Mouse (Mus musculus) heart, embryonic 10.5 days (tissue): ENCODE measurements around the gene Cnnm4. TPM values are rescaled to one million over a fixed set of nuclear protein-coding genes. Genes with fewer than 3 reads are reported as not detected.

Experiments
- DNase-seq: peaks from one replicate; pipeline ENCODE4 v3.0.0-alpha.2; 2017; ENCODE audit warnings: low spot score
- H3K27ac ChIP-seq: fragments of 300-500 bp; sonication (generic); 2 replicates; pipeline ENCODE4 v1.5.1; 2016; ENCODE audit warnings: mild to moderate bottlenecking
- H3K27me3 ChIP-seq: fragments of 300-500 bp; sonication (generic); 2 replicates; pipeline ENCODE4 v1.6.1; 2016; ENCODE audit warnings: mild to moderate bottlenecking; ENCODE audit not compliant: poor library complexity, insufficient read depth, severe bottlenecking
- H3K36me3 ChIP-seq: fragments of 300-500 bp; sonication (generic); 2 replicates; pipeline ENCODE4 v1.6.1; 2016; ENCODE audit warnings: mild to moderate bottlenecking, moderate library complexity
- H3K4me1 ChIP-seq: fragments of 300-500 bp; sonication (generic); 2 replicates; pipeline ENCODE4 v1.6.1; 2016; ENCODE audit warnings: mild to moderate bottlenecking
- H3K4me3 ChIP-seq: fragments of 300-500 bp; sonication (generic); 2 replicates; pipeline ENCODE4 v1.5.1; 2016; ENCODE audit warnings: mild to moderate bottlenecking, moderate library complexity
- H3K9me3 ChIP-seq: fragments of 300-500 bp; sonication (generic); 2 replicates; pipeline ENCODE4 v1.6.1; 2016; ENCODE audit warnings: mild to moderate bottlenecking, moderate library complexity
- WGBS: fragments of 180-500 bp; shearing (Covaris S2); methylation state at CpG from one replicate; pipeline ENCODE4 v1.1.7; 2016; 5-methylcytosine and 5-hydroxymethylcytosine counted together
- polyA plus RNA-seq: library from polyadenylated mRNA; unstranded; fragments of >200 nt; fragmentation: Nextera tagmentation; extraction: Ambion mirVana; gene quantifications from 2 replicates; pipeline ENCODE4 v1.2.1, GENCODE M21; 2016

Cnnm4 gene
- polyA plus RNA-seq, 1 experiment from 2014 or later, result 8.6 TPM

DNA sequence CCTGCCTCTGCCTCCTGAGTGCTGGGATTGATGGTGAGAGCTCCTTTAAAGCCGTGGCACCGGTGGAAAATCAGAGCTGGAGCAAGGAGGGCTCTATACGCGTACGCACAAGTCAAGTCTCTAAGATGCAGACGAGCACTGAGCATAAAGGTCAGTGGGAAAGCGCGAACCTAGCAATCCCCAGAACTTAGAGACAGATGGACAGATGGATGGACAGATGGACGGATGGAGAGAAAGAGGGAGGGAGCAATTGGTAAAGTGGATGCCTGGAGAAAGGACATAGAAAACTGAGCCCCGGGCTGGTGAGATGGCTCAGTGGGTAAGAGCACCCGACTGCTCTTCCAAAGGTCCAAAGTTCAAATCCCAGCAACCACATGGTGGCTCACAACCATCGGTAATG lies 69.4 kb downstream of the Cnnm4 start:
- Histone ChIP-seq H3K9me3 (no peaks in the 10 kb centered on the region), H3K27me3 (no peaks in the 10 kb centered on the region), H3K27ac (no peak overlapping the region), H3K4me1 (peaks cover 31% of the 10 kb centered on the region), H3K36me3 (peaks cover 40% of the 10 kb centered on the region), H3K4me3 (no peak overlapping the region)
- 90% methylated on average over 12 of the region's 12 CpGs for WGBS
- DNase-seq, result no peak

DNA sequence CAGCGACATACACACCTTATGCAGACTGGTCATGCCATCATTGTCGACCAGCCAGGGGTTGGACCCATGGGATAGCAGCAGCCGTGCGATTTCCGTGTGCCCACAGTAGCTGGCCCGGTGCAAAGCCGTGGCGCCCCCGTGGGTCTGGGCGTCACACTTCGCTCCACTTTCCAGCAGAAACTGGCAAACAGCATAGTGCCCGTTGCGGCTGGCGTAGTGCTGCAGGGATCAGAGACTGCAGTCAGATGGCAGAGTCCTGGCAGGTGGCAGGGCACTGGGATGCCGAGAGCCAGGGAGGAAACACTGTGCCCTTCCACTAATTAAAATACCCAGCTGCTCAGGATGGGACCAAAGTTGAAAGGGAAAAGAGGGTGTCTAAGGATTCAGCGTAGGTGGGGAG lies 70.4 kb downstream of the Cnnm4 start:
- peaks cover 32% of the 10 kb centered on the region for H3K4me1 ChIP-seq
- no peak overlapping the region for H3K4me3 ChIP-seq
- H3K9me3 ChIP-seq, result no peaks in the 10 kb centered on the region
- no peaks in the 10 kb centered on the region for H3K27me3 ChIP-seq
- WGBS, result 94% methylated on average over 16 of the region's 16 CpGs
- H3K36me3 ChIP-seq, result peaks cover 40% of the 10 kb centered on the region
- no peak for DNase-seq
- peak overlapping the region; percentile 24; the same call in 1 of the 2 replicates for H3K27ac ChIP-seq

DNA sequence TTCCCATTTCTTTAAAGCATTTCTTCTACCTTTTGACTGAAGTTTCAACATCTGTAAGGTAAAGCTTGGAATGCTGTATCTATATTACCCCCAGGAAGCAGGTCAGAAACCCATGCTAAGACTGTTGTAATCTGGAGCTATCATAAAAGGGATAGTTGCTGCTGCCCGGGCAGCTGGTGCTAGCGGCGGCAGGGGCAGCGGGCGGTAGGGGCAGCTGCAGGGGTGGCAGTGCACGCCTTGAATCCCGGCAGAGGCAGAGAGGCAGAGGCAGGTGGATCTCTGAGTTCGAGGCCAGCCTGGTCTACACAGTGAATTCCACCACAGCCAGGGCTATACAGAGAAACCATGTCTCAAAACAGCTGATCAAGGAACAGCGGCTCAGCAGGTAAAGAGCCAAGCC lies 71.5 kb downstream of the Cnnm4 start:
- no peaks in the 10 kb centered on the region for H3K27me3 ChIP-seq
- H3K9me3 ChIP-seq, result no peaks in the 10 kb centered on the region
- 93% methylated on average over 9 of the region's 9 CpGs for WGBS
- H3K4me3 ChIP-seq, result no peak overlapping the region
- DNase-seq, result no peak
- no peak overlapping the region for H3K27ac ChIP-seq
- peaks cover 40% of the 10 kb centered on the region for H3K4me1 ChIP-seq
- H3K36me3 ChIP-seq, result peaks cover 36% of the 10 kb centered on the region

DNA sequence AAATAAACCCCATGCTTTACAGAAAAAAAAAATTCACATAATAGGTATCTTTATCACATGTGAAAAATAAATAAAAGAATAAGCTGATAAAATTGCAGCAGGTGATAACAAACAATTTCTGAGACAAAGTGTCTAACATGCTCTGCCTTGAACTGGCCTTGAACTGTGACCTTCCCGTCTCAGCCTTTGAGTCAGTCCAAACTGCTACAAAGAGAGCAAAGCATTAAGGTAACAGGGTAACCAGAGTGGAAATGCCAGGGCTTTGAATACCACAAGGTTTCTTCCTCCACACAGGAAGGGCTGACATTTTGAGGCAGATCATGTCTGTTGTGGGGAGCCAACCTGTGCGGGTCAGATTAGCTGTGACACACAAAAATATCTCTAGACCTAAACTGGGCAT lies 74.0 kb downstream of the Cnnm4 start:
- H3K27ac ChIP-seq, result no peak overlapping the region
- peaks cover 40% of the 10 kb centered on the region for H3K36me3 ChIP-seq
- H3K4me1 ChIP-seq, result peaks cover 43% of the 10 kb centered on the region
- DNase-seq, result no peak
- H3K4me3 ChIP-seq, result no peak overlapping the region
- no peaks in the 10 kb centered on the region for H3K27me3 ChIP-seq
- H3K9me3 ChIP-seq, result no peaks in the 10 kb centered on the region
- WGBS, result 71% methylated on average over 2 of the region's 2 CpGs

DNA sequence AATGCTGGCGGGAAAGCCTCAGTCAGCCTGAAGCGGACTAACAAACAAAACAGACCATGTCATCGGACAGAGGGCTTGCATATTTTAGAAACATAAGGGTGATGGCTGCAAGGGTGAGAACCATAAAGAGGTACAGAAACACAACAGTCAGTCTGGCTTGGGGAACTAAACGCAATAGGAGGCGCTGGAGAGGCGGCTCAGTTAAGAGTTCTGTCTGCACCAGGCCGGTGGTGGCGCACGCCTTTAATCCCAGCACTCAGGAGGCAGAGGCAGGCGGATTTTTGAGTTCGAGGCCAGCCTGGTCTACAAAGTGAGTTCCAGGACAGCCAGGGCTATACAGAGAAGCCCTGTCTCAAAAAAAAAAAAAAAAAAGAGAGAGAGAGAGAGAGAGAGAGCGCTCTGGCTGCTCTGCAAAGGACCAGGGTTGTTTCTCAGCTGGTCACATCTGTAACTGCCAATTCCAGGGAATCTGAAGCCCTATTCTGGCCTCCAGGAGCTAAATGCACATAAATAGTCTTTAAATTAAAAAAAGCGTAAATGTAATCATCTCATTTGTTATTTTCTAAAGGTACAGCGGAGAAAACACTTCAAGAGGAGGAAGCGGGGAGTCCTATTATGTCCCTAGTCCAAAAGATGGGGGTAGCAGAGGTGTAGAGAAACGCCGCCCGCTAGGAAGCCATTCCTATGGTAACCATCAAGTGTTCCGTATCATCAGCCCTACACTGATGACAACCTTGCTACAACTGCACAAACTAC lies 74.6 kb downstream of the Cnnm4 start:
- Histone ChIP-seq H3K36me3 (peaks cover 41% of the 10 kb centered on the region), H3K4me3 (peak overlapping the region; percentile 83), H3K27ac (peak overlapping the region; percentile 94; the same call in 1 of the 2 replicates), H3K9me3 (no peaks in the 10 kb centered on the region), H3K4me1 (peaks cover 43% of the 10 kb centered on the region), H3K27me3 (no peaks in the 10 kb centered on the region)
- no peak for DNase-seq
- 67% methylated on average over 19 of the region's 19 CpGs for WGBS

DNA sequence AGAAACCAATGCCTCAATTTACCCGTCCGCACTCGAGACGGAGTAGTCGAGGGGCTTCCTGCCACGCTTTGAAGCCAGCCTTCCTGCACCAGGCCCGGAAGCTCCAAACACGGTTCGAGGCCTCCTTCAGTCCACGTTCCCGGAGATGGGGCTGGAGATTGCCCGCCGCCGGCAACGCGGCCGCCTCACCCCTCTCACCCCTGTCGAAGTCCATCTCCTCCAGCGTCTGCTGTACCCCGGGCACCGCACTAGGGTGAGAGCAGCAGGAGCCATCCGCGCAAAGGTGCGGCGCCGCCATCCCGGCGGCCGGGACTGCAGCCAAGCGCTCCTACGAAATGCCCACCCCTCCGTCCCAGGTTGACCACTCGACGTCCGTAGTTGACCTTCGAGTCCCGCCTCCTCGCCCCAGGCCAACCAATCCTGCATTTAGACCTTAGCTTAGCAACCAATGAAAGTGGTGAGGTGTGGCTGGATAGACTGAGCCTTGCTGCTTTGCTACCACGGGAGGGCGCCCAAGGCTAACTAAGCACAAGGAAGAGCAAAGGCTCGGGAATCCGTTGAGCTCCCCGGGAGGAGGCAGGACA lies 75.6 kb downstream of the Cnnm4 start, which contains the start of gene Ankrd39:
Gene Ankrd39 (minus strand): TSS at position 558 of the 584 bp plus-strand sequence.
- H3K27ac ChIP-seq, result peak within 1 kb of the TSS; percentile 94
- DNase-seq, result peak; percentile 99
- H3K27me3 ChIP-seq, result no peaks in the 10 kb centered on the region
- peak within 1 kb of the TSS; percentile 83 for H3K4me3 ChIP-seq
- peaks cover 41% of the 10 kb centered on the region for H3K36me3 ChIP-seq
- no peaks in the 10 kb centered on the region for H3K9me3 ChIP-seq
- H3K4me1 ChIP-seq, result peaks cover 43% of the 10 kb centered on the region
- WGBS, result under 1% methylated on average over 43 of the region's 43 CpGs

DNA sequence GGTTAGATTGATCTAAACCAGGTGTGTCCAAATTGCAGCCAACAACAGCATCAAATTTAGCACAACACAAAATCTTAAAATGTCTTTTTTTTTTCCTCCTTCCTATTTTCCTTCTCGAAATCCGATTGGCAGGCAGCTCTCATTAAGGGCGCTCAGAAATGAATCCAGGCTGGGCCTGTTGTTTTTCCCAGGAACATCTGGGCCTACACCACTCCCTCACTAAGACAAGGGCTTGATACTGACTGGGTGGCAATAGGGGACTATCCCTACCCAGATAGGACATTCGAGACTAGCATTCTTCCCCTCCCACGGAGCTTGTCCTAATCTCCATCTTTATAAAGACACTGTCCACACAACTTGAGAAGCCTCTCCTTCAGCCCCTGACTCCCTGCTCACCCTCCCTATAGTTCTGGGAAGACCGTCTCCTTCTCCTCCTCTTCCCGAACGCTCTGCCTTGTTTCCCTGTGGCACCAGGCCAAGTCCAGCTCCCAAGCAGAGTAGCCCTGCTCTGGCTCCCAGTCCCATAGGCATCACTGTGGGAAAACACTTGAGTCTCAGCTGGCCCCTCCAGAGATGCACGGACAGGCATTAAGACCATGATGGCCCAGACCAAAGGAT lies 76.7 kb downstream of the Cnnm4 start:
- H3K4me3 ChIP-seq, result no peak overlapping the region
- 55% methylated on average over 9 of the region's 9 CpGs for WGBS
- H3K36me3 ChIP-seq, result peaks cover 46% of the 10 kb centered on the region
- no peaks in the 10 kb centered on the region for H3K27me3 ChIP-seq
- peak overlapping the region; percentile 94; the same call in 1 of the 2 replicates for H3K27ac ChIP-seq
- no peaks in the 10 kb centered on the region for H3K9me3 ChIP-seq
- peaks cover 43% of the 10 kb centered on the region for H3K4me1 ChIP-seq
- no peak for DNase-seq

DNA sequence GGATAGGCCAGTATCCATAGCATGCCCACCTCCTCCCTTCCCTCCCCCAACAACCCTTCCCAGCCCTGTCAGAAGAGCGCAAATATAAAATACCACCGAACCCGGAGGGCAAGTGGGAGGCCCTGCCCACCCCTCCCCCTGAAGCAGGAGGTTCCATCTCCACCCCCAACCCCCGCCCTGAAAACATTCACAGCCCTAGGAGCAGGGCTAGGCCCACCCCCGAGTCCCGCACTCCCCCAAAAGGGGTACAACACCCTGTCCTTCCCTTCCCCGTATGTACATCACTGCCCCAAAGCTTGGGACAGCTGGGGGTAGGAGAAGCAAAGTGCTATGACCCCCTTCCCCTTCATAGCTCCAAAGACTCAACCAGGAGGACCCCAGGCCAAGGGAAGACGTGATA lies 77.4 kb downstream of the Cnnm4 start:
- no peak overlapping the region for H3K4me3 ChIP-seq
- no peaks in the 10 kb centered on the region for H3K9me3 ChIP-seq
- peaks cover 43% of the 10 kb centered on the region for H3K4me1 ChIP-seq
- peaks cover 53% of the 10 kb centered on the region for H3K36me3 ChIP-seq
- no peaks in the 10 kb centered on the region for H3K27me3 ChIP-seq
- WGBS, result 60% methylated on average over 8 of the region's 8 CpGs
- no peak overlapping the region for H3K27ac ChIP-seq
- no peak for DNase-seq

DNA sequence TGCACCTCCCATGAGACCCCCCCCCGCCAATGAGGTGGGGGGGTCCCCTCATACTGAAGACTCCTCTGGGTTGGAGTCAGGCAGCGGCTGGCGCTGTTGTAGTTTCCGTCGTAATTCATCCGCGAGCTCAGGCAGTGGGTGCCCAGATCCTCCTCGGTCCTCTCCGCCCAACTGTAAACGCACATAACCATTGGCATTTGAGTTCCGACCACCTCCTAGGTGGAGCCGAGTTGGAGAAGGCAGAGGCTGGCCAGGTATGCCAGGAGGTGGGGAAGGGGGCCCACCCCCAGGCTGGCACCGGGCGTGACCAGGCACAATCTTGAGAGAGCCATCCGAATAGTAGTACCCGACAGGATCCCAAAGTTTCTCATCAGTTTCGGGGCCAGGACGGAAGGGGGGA lies 78.1 kb downstream of the Cnnm4 start:
- WGBS, result 88% methylated on average over 18 of the region's 18 CpGs
- no peak for DNase-seq
- Histone ChIP-seq H3K27ac (no peak overlapping the region), H3K9me3 (no peaks in the 10 kb centered on the region), H3K36me3 (peaks cover 60% of the 10 kb centered on the region), H3K4me3 (no peak overlapping the region), H3K27me3 (no peaks in the 10 kb centered on the region), H3K4me1 (peaks cover 49% of the 10 kb centered on the region)

DNA sequence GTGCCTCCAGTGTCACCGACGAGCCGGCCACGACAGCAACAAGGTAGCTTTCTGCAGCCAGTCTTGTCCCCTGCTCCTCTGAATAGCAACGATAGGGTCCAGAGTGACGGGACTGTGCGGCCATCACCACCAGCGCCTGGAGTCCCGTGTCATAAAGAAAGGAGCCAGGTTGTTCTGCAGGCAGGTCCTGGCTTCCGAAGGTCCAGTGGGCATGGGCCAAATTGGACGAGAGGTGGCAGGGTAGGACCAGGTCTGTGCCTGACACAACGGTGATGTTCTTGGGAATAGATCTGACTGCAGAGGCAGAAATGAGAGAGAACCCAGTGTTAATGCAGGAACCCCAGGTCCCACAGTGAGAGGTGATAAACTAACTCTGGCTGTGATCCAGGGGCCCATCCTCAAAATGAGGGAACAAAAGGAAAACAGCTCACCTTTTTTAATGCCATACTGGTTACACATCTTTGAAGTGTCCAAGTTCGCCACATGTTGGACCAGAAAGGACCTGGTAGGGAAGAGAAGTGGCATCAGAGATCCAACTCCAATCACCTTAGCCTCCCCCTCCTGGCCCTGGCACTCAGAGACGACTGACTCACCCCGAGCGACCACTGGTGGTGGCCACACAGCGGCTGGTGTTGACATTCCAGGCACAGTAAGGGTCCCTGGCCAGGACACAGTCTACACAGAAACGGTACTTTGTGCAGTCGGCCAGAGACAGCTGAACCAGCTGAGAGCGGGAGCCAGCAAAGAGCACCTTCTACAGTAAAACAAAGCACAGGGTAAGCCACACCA lies 78.8 kb downstream of the Cnnm4 start:
- H3K4me1 ChIP-seq, result peaks cover 57% of the 10 kb centered on the region
- H3K27me3 ChIP-seq, result no peaks in the 10 kb centered on the region
- no peak overlapping the region for H3K4me3 ChIP-seq
- no peaks in the 10 kb centered on the region for H3K9me3 ChIP-seq
- 80% methylated on average over 20 of the region's 20 CpGs for WGBS
- no peak overlapping the region for H3K27ac ChIP-seq
- H3K36me3 ChIP-seq, result peaks cover 65% of the 10 kb centered on the region
- DNase-seq, result no peak

DNA sequence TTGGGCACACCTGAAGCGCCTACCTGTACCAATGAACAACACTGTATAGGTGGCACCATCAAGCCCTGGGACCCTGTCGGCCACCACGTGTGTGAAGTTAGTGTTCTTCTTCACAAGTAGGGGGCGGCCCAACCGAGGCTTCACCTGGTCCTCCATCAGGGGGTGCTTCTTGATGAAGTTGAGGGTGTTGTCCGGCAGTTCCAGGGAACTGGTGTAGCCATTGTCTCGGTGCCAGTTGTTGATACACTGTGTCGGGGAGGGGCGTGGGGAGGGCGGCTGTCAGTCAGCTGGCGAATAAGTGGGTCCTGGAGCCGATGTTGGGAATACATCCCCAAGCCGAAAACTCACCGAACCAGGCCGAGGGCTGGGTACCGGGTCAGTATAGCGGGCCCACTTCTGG lies 80.5 kb downstream of the Cnnm4 start:
- no peaks in the 10 kb centered on the region for H3K27me3 ChIP-seq
- H3K27ac ChIP-seq, result no peak overlapping the region
- WGBS, result 86% methylated on average over 17 of the region's 17 CpGs
- H3K4me3 ChIP-seq, result no peak overlapping the region
- no peaks in the 10 kb centered on the region for H3K9me3 ChIP-seq
- no peak for DNase-seq
- peaks cover 55% of the 10 kb centered on the region for H3K4me1 ChIP-seq
- peaks cover 65% of the 10 kb centered on the region for H3K36me3 ChIP-seq

DNA sequence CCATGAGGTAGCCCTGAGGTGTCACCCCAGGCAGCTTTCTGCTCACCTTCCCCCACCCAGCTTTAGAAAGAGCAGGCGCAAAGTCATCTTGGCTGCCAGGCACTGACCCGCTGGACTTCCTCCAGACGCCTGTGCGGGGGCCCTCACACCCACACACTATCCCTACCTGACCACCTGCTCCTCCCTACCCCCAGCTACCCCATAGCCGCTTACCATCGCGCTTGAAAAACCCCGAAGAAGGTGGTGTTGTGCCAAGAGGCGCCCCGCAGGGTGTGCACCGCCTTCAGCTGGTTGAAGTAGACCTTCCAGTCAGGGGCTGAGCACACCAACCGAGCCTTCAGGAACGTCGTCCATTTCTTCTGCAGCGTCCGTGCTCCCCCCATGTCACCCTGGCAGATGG lies 81.1 kb downstream of the Cnnm4 start:
- Histone ChIP-seq H3K27ac (no peak overlapping the region), H3K4me1 (peaks cover 49% of the 10 kb centered on the region), H3K9me3 (no peaks in the 10 kb centered on the region), H3K27me3 (no peaks in the 10 kb centered on the region), H3K4me3 (no peak overlapping the region), H3K36me3 (peaks cover 65% of the 10 kb centered on the region)
- no peak for DNase-seq
- 89% methylated on average over 16 of the region's 16 CpGs for WGBS
